Mouse (Mus musculus) erythroblast, embryonic 14.5 days (primary cell): ENCODE results near the gene Scarb2.

Experiments
- GATA1 ChIP-seq: IDR thresholded peaks from 2 replicates; pipeline ENCODE4 v1.6.1; 2012; ENCODE audit warnings: low read length, inconsistent platforms, mixed read lengths
- TAL1 ChIP-seq: IDR thresholded peaks from 3 replicates; pipeline ENCODE4 v1.6.1; 2012; ENCODE audit warnings: low read length, inconsistent platforms, mixed read lengths

GRCm38 (mm10) chr5:92413982-92414375 lies 92.7 kb downstream of the Scarb2 start:
- no peak for TF ChIP-seq TAL1
- TF ChIP-seq GATA1: no peak
